Mouse (Mus musculus) common myeloid progenitor, adult 5-6 weeks (primary cell): ENCODE results near the gene Zdhhc8. TPM values are rescaled to one million over a fixed set of nuclear protein-coding genes. Genes with fewer than 3 reads are reported as not detected.

Source experiments
- ATAC-seq: replicated peaks from 2 replicates; pipeline ENCODE4 v1.8.0; 2016; ENCODE audit warnings: low read depth, mild to moderate bottlenecking, moderate TSS enrichment, inconsistent platforms; ENCODE audit not compliant: poor library complexity, severe bottlenecking
- total RNA-seq: library from RNA; stranded (forward); fragments of 200-1000, 187-1606 nt; gene quantifications from 2 replicates; pipeline ENCODE4 v1.2.3, GENCODE M21; 2017

Zdhhc8 gene
- total RNA-seq: 3.6 and 10.1 TPM in 2 replicates

GRCm38 (mm10) chr16:18234671-18235388, at the start of gene Zdhhc8:
TSS of gene Zdhhc8 (minus strand) at chr16:18235136.
- peak; percentile 45 for ATAC-seq

DNA sequence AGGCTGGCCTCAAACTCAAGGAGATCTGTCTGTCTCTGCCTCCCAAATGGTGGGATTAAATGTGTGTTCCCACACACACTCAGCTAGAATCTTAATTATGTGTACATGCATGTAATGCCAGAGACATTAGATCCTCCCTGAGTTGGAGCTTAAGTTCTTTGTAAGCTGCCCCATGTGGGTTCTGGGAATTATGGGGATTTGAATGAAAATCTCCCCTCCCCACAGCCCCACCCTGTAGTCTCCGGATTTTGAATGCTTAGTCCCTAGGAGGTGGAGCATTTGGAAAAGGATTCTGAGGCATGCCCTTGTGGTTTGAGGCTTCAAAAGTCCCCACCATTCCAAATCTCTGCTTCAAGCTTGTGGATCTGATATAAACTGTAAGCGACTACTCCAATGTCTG, 40.2 kb upstream of the Zdhhc8 start:
- ATAC-seq: no peak

GRCm38 (mm10) chr16:18268182-18268581, 33.2 kb upstream of the Zdhhc8 start:
- peak; percentile 65; the same call in 1 of the 2 replicates for ATAC-seq

DNA sequence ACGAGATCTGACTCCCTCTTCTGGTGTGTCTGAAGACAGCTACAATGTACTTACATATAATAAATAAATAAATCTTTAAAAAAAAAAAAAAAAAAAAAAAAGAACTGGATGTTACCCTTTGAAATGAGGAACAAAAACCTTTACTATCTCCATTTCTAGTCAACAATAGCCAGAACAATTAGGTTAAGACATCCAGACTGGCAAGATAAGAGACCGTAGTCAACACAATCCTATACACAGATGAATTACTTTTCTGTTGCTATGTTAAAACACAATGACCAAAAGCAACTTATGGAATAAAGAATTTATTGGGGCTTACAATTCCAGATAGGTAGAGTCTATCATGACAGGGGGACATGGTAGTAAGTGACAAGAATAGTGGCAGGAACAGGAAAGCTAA, 30.1 kb upstream of the Zdhhc8 start:
- no peak for ATAC-seq

DNA sequence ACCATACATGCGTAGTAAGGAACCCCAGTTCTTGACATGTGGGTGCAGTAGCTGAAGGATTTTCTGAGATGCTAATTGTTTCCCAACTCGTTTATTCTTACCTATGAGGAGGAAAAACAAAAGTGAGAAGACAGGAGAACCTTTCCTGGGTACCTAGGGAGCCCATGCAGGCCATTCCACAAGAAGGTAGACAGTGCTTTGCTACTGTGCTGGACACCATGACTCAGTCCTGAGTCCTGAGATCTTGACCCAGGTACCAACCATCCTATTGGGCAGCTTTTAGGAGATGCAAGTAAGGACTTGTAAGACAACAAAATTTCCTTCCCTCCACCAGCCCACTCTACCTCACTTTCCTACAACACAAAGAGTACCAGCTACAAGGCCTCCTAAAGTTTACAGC, 23.3 kb upstream of the Zdhhc8 start, which contains the start of gene Gm49776:
TSS of gene Gm49776 (minus strand) at position 101 of the 400 bp plus-strand sequence.
- ATAC-seq: no peak

GRCm38 (mm10) chr16:18253866-18254265, 18.9 kb upstream of the Zdhhc8 start:
- ATAC-seq: no peak

GRCm38 (mm10) chr16:18252736-18253135, 17.8 kb upstream of the Zdhhc8 start:
- ATAC-seq: no peak

DNA sequence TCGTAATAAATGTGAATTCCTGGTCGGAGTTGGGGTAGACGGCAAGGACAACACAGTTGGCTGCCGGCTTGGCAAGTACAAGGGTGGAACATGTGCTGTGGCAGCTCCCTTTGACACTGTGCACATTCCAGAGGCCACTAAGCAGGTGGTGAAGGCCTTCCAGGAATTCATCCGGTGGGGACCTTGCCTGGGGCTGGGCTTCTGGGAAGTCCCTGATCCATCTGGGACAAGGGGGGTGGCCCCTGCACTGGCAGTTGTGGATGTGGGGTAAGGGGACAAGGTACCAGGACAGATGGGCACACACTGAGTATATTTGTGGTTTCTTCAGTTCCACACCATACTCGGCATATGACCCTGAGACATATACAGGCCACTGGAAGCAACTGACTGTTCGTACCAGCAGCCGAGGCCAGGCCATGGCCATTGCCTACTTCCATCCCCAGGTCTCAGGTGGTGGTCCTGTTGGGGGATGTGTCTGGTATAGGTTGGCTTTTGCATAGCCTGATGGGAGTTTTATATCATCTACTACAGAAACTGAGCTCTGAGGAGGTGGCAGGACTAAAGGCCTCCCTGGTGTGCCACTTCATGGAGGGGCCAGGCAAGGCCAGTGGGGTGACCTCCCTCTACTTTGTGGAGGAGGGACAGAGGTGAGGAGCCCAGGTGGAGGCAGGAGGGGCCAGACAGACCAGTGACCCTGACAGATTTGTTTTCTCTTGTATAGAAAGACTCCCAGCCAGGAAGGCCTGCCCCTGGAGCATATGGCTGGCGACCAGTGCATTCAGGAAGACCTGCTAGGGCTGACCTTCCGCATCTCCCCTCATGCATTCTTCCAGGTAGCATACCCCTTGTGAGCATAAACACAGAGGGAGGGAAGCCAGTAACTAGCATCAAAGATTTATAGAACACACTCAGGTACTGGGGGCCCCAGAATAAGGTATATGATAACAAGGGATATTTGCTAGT, 16.2 kb upstream of the Zdhhc8 start:
- ATAC-seq: no peak

- ATAC-seq: no peak
These were observed 15.3 kb upstream of the Zdhhc8 start for GRCm38 (mm10) chr16:18250231-18250630.

DNA sequence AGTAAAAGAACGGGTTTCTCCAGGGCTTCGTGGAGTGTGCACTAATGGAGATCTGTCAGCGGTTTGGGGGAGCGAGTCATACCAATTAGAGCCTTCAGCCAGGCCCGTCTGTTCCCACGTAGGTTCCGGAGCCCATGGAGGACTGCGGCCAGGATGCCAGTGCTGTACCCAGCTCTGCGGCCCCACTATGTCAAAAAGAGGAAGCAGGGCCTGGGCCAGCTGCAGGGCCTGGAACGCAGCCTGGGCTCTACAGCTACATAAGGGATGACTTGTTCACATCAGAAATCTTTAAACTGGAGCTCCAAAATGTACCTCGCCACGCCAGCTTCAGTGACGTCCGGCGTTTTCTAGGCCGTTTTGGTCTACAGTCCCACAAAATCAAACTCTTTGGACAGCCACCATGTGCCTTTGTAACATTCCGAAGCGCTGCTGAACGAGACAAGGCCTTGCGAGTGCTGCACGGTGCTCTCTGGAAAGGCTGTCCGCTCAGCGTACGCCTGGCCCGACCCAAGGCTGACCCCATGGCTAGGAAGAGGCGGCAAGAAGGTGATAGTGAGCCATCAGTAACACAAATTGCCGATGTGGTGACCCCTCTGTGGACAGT, 14.5 kb upstream of the Zdhhc8 start:
- ATAC-seq: peak; percentile 69

DNA sequence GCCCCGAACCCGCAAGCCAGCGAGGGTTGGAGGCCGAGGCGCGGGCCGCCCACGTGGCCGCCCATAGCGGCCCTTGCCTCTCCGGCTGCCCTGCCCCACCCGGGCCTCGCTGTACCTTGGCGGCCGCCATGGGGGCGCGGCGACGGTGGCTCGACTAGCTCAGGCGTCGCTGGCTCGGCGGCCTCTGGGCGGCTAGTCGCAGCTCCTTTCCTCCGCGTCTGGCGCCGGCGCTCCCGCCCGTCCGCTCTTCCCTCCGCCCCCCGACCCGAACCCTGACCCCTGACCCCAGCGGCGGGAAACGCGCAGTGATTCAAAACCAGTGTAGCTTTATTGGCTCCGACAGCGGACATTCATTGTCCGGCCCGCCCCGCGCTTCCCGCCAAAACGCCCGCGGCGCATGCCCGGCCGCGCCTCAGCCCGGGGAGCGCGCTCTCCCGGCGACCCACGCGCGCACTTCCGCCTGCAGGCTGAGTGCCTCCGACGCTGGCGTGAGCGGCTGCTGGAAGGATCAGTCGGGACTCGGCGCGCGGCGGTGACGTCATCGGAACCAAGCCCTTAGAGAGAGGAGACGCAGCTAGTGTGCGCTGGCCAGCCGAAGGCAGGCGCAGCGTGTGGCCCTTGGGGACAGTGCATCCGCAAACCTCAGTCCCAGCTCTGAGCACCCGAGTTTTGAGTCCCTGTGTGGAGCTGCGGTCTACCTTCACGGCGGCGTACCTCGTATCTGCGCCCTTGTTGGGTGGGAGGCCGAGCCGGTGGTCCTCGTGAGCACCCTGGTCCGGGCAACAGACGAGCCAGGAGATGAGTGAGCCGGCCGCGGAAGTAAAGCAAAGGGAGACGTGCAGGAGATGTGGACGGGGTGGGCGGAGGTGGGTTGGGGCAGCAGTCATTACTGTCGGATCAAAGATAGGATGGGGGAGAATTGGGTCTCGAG, 13.8 kb upstream of the Zdhhc8 start, which contains the start of the genes Trmt2a and Ranbp1:
TSS of gene Trmt2a (plus strand) at position 247 of the 931 bp plus-strand sequence.
TSS of gene Ranbp1 (minus strand) at position 300 of the 931 bp plus-strand sequence.
- ATAC-seq: peak; percentile 79

DNA sequence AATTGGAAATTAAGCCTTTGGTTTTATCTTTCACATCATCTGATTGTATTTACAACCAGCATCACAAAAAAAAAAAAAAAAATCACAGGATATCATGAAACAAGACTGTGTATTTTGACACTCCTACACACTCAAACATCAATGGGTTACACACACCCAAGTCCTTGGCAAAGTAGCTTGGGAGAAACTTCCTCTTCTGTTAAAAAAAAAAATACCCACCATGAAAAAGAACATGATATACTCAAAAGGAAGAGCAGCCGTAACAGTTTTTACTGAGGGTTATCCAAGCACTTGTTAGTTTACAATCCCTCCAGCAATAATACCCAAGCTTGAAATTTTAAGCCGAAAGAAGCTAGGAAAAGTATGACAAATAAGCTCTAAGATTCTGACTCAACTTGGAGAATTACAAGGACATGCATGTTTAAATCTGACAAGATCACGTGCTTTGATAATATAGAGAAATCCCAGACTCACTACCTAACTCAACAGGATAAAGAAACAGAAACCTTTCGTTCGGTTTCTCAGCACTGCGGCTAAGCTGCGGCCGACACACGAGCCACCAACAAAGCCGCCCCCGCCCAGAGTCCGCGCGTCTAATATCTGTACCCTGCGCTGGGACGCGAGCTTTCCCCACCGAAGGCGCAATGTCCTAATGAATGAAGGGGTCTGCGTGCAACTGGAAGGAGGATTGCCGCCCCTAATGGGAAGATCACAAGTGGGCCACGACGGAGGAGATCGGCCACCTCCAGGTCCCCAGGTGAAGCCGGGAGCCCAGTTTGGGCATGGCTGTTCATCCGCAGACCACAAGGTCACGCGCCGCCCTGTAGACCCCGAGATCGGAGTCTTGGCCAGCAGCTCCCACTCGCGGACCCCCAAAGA, 12.8 kb upstream of the Zdhhc8 start:
- no peak for ATAC-seq

GRCm38 (mm10) chr16:18241581-18241980, 6.6 kb upstream of the Zdhhc8 start:
- no peak for ATAC-seq

- no peak for ATAC-seq
These were observed 2.0 kb upstream of the Zdhhc8 start for GRCm38 (mm10) chr16:18236676-18237501.

DNA sequence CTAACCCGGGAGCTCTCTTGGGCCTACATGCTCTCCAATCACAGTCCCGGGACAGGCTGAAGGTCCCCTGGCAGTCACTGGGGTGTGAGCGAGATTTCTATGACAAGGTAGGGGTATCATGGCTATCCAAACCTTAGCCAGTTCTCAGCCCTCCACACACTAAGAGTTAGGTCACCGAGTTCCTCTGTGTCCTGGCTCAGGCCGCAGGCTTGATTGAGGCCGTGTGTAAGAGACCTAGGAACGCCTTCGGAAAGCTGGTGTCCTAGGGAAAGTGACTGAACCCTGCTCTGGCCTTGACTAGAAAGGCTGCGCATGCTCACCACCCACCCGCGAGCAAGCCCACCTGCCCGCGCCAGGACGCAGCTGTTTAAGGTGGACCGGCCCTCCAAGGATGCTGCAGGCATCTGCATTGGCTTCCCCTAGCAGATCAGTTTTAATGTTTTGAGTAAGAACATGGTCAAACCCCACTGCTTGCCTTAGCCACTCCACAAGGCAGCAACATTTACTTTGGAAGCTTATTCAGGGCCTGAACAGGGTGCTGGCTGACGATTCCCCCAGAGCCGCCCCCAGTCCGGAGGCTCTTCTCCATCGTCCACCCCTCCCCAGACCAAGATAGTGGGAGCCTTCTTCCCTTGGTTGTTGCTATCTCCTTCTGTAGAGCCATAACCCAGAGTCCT, 591 bp upstream of the Zdhhc8 start:
- peak; percentile 30 for ATAC-seq

- ATAC-seq: 0 out of 2 replicates have a peak, but pooled peaks have one; percentile 22
These were observed 841 bp downstream of the Zdhhc8 start for GRCm38 (mm10) chr16:18233919-18234670.
